Mouse (Mus musculus) cerebellum, adult 9-10 months (tissue): ENCODE measurements at regions not wholly inside any gene's neighbourhood (a gene's known extent, or its start where the extent isn't known, plus 50 kb on each side); places are given as distances from the start of the nearest gene placed in this dataset.

Experiments
- DNase-seq: peaks from one replicate; pipeline ENCODE4 v3.0.0; 2022

GRCm38 (mm10) chr8:49015200-49015599 lies 171.4 kb upstream of the Tenm3 start:
- no peak for DNase-seq

GRCm38 (mm10) chr8:49006236-49006965 lies 162.7 kb upstream of the Tenm3 start:
- no peak for DNase-seq

DNA sequence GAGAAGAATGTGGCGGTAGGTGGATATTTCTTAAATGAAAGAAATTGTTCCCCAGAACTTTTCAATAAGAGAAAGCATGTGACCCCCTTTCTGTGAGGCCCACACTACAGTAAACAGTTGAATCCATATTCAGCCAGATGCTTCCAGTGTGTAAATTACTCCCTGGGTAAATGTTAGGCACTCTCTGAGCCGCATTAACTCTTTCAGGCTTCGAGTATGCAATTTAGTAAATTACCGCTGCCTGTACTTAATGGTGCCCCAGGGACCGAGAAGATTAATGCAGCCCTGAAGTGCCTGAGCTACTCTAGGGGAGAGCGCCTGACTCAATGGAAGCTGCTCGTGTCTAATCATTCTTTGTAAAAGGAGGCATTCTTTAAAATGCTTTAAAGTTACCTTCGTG lies 137.9 kb upstream of the Tenm3 start:
- no peak for DNase-seq

GRCm38 (mm10) chr8:48980755-48981154 lies 137.0 kb upstream of the Tenm3 start:
- DNase-seq, result no peak

- no peak for DNase-seq
These were observed 126.9 kb upstream of the Tenm3 start for GRCm38 (mm10) chr8:48970655-48971054.

DNA sequence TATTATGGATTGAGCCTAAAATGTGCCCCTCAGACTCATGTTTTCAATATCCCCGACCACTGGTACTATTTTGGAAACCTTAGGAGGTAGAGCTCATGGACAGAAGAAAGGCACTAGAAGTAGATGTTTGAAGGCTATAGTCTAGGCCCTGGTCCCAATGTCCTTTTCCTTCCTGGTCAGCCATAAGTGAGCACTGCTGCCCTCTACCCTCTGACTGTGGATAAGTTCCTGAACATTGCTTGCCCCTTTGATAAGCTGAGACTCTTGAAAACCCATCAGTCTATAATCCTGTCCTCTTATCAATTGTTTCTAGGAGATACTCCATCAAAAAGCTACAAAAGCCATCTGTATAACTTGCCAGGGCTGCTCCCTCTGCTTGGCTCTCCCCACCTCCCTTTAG lies 121.2 kb upstream of the Tenm3 start:
- no peak for DNase-seq

- DNase-seq, result no peak
These were observed 113.9 kb upstream of the Tenm3 start for GRCm38 (mm10) chr8:48957614-48958013.

- no peak for DNase-seq
These were observed 107.7 kb upstream of the Tenm3 start for GRCm38 (mm10) chr8:48951412-48951811.

GRCm38 (mm10) chr8:48944177-48944576 lies 100.4 kb upstream of the Tenm3 start:
- no peak for DNase-seq

DNA sequence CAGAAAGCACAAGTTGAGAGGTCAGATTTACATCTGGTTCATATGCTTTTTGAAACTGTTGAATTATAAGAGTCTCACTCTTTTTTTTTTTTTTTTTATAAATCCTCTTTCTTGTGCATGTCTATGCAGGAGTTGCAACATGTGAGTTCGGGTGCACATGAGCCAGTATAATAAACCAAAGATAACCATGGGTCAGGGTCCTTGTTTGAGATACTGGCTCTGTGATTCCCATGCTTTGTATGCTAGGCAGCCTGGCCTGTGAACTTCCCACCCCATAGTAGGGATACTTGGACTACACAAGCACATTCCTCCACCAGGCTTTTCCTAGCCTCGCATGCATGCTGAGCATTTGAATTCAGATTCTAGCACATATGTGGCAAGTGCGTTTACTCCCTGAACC lies 93.4 kb upstream of the Tenm3 start:
- no peak for DNase-seq

GRCm38 (mm10) chr8:48927135-48927534 lies 83.4 kb upstream of the Tenm3 start:
- DNase-seq, result no peak

DNA sequence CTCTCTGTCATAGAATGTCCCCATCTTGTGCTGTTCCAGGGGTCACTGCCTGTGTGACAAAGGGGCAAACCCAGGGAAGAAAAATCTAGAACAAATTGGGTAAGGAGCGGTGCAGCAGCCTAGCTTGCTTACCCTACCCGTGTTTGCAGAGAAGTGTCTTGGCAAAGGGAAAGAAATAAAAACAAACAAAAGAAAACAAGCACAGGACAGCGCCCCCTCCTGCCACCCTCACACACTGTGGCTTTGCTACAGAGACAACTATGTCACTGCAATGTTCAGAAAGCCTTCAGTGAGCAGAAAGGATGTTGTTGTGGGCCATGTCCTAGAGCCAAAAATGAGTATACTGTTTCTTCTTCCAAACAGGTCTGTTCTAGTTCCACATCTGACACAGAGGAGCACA lies 71.5 kb upstream of the Tenm3 start:
- DNase-seq, result no peak

DNA sequence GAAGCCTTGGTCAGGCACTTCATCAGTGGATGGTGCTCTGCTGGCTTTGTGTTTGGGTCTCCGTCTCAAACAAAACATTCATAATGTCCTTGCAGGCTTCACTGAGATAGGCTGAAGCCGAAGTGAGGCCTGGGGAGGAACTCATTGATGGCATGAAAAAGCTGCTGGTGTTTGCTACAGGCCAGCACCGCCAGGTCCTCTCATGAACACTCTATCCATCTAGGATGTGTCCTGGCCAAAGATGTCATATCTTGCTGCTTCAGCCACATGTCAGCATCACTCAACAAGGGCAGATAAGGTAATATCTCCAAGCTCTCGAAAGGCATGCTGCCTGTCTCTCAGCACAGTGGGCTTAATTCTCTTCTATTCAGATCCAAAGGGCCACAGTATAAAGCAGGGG lies 69.1 kb upstream of the Tenm3 start:
- no peak for DNase-seq

GRCm38 (mm10) chr8:48901668-48902406 lies 58.1 kb upstream of the Tenm3 start:
- DNase-seq, result no peak

DNA sequence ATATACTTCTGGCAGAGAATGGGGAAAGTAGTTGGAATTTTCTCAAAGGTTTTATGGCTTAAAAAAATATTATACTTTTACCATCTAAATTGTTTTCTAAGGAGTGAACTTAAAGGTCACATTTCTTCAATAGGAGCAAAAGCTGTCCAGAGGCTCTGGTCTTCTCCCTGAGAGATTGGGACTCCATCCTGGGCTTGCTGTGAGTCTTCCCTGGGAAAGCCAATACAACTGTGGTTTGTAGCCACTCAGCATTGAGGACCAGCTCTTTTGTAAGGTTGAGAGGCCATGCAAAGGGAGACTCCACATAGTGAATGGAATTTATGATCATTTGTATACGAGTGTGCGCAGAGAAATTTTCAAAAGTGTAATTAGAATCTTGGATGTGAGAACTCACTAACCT lies 52.9 kb upstream of the Tenm3 start:
- DNase-seq, result no peak

DNA sequence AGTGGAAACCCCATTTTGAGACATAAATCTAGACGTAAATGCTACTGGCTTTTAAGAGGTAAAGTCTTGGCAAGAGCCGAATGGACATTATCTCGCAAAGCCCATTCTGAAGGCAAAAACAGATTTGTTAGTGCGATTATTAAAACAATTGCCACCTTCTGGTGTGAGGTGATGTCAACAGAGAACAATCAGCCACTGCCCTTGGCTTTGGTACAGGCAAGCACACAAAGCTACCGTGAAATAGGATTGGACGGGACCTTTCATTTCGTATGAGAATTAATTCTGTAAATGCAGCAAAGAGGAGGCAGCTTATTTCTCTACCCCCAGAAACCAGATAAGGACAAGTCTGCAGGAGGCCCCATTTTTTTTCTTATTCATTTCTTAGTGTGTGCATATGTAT lies 52.5 kb upstream of the Tenm3 start:
- no peak for DNase-seq

- no peak for DNase-seq
These were observed 51.8 kb upstream of the Tenm3 start for GRCm38 (mm10) chr8:48895586-48895985.
